Mouse (Mus musculus): Measurements from ENCODE around the gene Col26a1. TPM values are rescaled to one million over a fixed set of nuclear protein-coding genes. Genes with fewer than 3 reads are reported as not detected.

The Col26a1 gene
- polyA plus RNA-seq, 1 experiment from 2014 or later, result 145 TPM

- no peak within 1 kb of the TSS for H3K27ac ChIP-seq
- H3K4me2 ChIP-seq, result peak within 1 kb of the TSS; percentile 73
- WGBS, result 9% methylated on average over 32 of the region's 32 CpGs
- ATAC-seq (ENCODE audit: insufficient number of reproducible peaks, insufficient read depth, low FRiP score, low TSS enrichment, low read depth), result peak; percentile 88
- H3K4me3 ChIP-seq (replicated peaks), result peak within 1 kb of the TSS; percentile 73
- H3K36me3 ChIP-seq, result peaks cover 27% of the 10 kb centered on the region
- no peaks in the 10 kb centered on the region for H3K27me3 ChIP-seq
- no peaks in the 10 kb centered on the region for H3K9me3 ChIP-seq
- peak within 1 kb of the TSS; percentile 65 for H3K9ac ChIP-seq (replicated peaks)
- H3K4me1 ChIP-seq (replicated peaks), result peaks cover 2% of the 10 kb centered on the region; the same call in 1 of the 2 replicates
Measured at GRCm38 (mm10) chr5:136907991-136908857, 25.2 kb upstream of the Col26a1 start, which contains the start of gene Ift22. Ift22 (plus strand) TSS chr5:136908150.

GRCm38 (mm10) chr5:136907587-136907986, 24.6 kb upstream of the Col26a1 start:
- Histone ChIP-seq H3K27ac (no peak overlapping the region), H3K4me3 (replicated peaks) (peak overlapping the region; percentile 73), H3K27me3 (no peaks in the 10 kb centered on the region), H3K4me1 (replicated peaks) (peaks cover 2% of the 10 kb centered on the region; the same call in 1 of the 2 replicates), H3K36me3 (peaks cover 21% of the 10 kb centered on the region), H3K4me2 (peak overlapping the region; percentile 73), H3K9me3 (no peaks in the 10 kb centered on the region), H3K9ac (replicated peaks) (no peak overlapping the region; the same call in 1 of the 2 replicates)
- no peak for ATAC-seq (ENCODE audit: insufficient number of reproducible peaks, insufficient read depth, low FRiP score, low TSS enrichment, low read depth)
- WGBS, result 44% methylated on average over 9 of the region's 9 CpGs

GRCm38 (mm10) chr5:136905630-136906029, 22.6 kb upstream of the Col26a1 start:
- Histone ChIP-seq H3K4me3 (replicated peaks) (no peak overlapping the region), H3K4me1 (replicated peaks) (peaks cover 4% of the 10 kb centered on the region; the same call in 1 of the 2 replicates), H3K9me3 (no peaks in the 10 kb centered on the region), H3K36me3 (peaks cover 1% of the 10 kb centered on the region; the same call in 1 of the 2 replicates), H3K4me2 (no peak overlapping the region), H3K9ac (replicated peaks) (no peak overlapping the region), H3K27ac (no peak overlapping the region), H3K27me3 (no peaks in the 10 kb centered on the region)
- 53% methylated on average over 7 of the region's 7 CpGs for WGBS
- no peak for ATAC-seq (ENCODE audit: insufficient number of reproducible peaks, insufficient read depth, low FRiP score, low TSS enrichment, low read depth)

- ATAC-seq (ENCODE audit: insufficient number of reproducible peaks, insufficient read depth, low FRiP score, low TSS enrichment, low read depth), result no peak
- Histone ChIP-seq H3K4me1 (replicated peaks) (peaks cover 7% of the 10 kb centered on the region; the same call in 1 of the 2 replicates), H3K36me3 (no peaks in the 10 kb centered on the region), H3K27ac (no peak overlapping the region), H3K4me3 (replicated peaks) (no peak overlapping the region), H3K9me3 (no peaks in the 10 kb centered on the region), H3K9ac (replicated peaks) (no peak overlapping the region), H3K4me2 (no peak overlapping the region), H3K27me3 (no peaks in the 10 kb centered on the region)
- WGBS, result 64% methylated on average over 3 of the region's 3 CpGs
Measured at GRCm38 (mm10) chr5:136904621-136905020, 21.6 kb upstream of the Col26a1 start.

- H3K9ac ChIP-seq (replicated peaks), result no peak overlapping the region; the same call in 1 of the 2 replicates
- 49% methylated on average over 10 of the region's 10 CpGs for WGBS
- H3K36me3 ChIP-seq, result no peaks in the 10 kb centered on the region
- H3K27ac ChIP-seq, result no peak overlapping the region
- peaks cover 14% of the 10 kb centered on the region for H3K4me1 ChIP-seq (replicated peaks)
- no peaks in the 10 kb centered on the region for H3K27me3 ChIP-seq
- peak overlapping the region; percentile 41 for H3K4me2 ChIP-seq
- H3K9me3 ChIP-seq, result no peaks in the 10 kb centered on the region
- no peak; the same call in 1 of the 2 replicates for ATAC-seq (ENCODE audit: insufficient number of reproducible peaks, insufficient read depth, low FRiP score, low TSS enrichment, low read depth)
- 0 out of 2 replicates have a peak overlapping the region, but pooled peaks have one; percentile 5 for H3K4me3 ChIP-seq (replicated peaks)
Measured at GRCm38 (mm10) chr5:136895529-136895963, 12.5 kb upstream of the Col26a1 start.

GRCm38 (mm10) chr5:136894840-136895528, 12.0 kb upstream of the Col26a1 start:
- H3K9ac ChIP-seq (replicated peaks), result peak overlapping the region; percentile 24; the same call in 1 of the 2 replicates
- H3K4me2 ChIP-seq, result peak overlapping the region; percentile 41
- peak overlapping the region; percentile 5; the same call in 1 of the 2 replicates for H3K4me3 ChIP-seq (replicated peaks)
- WGBS, result 25% methylated on average over 25 of the region's 25 CpGs
- no peak for ATAC-seq (ENCODE audit: insufficient number of reproducible peaks, insufficient read depth, low FRiP score, low TSS enrichment, low read depth)
- H3K27ac ChIP-seq, result peak overlapping the region; percentile 45; the same call in 1 of the 2 replicates
- no peaks in the 10 kb centered on the region for H3K27me3 ChIP-seq
- H3K4me1 ChIP-seq (replicated peaks), result peaks cover 14% of the 10 kb centered on the region
- H3K9me3 ChIP-seq, result no peaks in the 10 kb centered on the region
- H3K36me3 ChIP-seq, result no peaks in the 10 kb centered on the region

- Histone ChIP-seq H3K27ac (peak overlapping the region; percentile 64), H3K9ac (replicated peaks) (no peak overlapping the region), H3K36me3 (no peaks in the 10 kb centered on the region), H3K4me2 (0 out of 2 replicates have a peak overlapping the region, but pooled peaks have one; percentile 17), H3K4me1 (replicated peaks) (peaks cover 18% of the 10 kb centered on the region), H3K9me3 (no peaks in the 10 kb centered on the region), H3K4me3 (replicated peaks) (no peak overlapping the region), H3K27me3 (no peaks in the 10 kb centered on the region)
- no peak for ATAC-seq (ENCODE audit: insufficient number of reproducible peaks, insufficient read depth, low FRiP score, low TSS enrichment, low read depth)
- WGBS, result 46% methylated on average over 19 of the region's 19 CpGs
Measured at GRCm38 (mm10) chr5:136888539-136889355, 5.7 kb upstream of the Col26a1 start.

- Histone ChIP-seq H3K4me2 (no peak overlapping the region), H3K9ac (replicated peaks) (0 out of 2 replicates have a peak overlapping the region, but pooled peaks have one; percentile 12), H3K27ac (peak overlapping the region; percentile 67), H3K36me3 (no peaks in the 10 kb centered on the region), H3K27me3 (no peaks in the 10 kb centered on the region; the same call in 1 of the 2 replicates), H3K9me3 (no peaks in the 10 kb centered on the region), H3K4me3 (replicated peaks) (no peak overlapping the region), H3K4me1 (replicated peaks) (peaks cover 24% of the 10 kb centered on the region)
- 26% methylated on average over 7 of the region's 7 CpGs for WGBS
- no peak for ATAC-seq (ENCODE audit: insufficient number of reproducible peaks, insufficient read depth, low FRiP score, low TSS enrichment, low read depth)
Measured at GRCm38 (mm10) chr5:136886957-136887356, 3.9 kb upstream of the Col26a1 start.

GRCm38 (mm10) chr5:136882055-136882787, 788 bp downstream of the Col26a1 start:
- ATAC-seq (ENCODE audit: insufficient number of reproducible peaks, insufficient read depth, low FRiP score, low TSS enrichment, low read depth), result no peak
- peak overlapping the region; percentile 90 for H3K27ac ChIP-seq

More at GRCm38 (mm10) chr5:136882055-136882787, 788 bp downstream of the Col26a1 start:
- Histone ChIP-seq H3K4me2 (peak overlapping the region; percentile 76), H3K4me1 (replicated peaks) (peaks cover 24% of the 10 kb centered on the region), H3K27me3 (no peaks in the 10 kb centered on the region; the same call in 1 of the 2 replicates), H3K9me3 (no peaks in the 10 kb centered on the region), H3K36me3 (peaks cover 23% of the 10 kb centered on the region), H3K4me3 (replicated peaks) (peak overlapping the region; percentile 92), H3K9ac (replicated peaks) (peak overlapping the region; percentile 92)
- WGBS, result under 1% methylated on average over 47 of the region's 47 CpGs

All from limb, embryonic 12.5 days (tissue).